Mouse (Mus musculus): Measurements from ENCODE around the gene Slc9a9. TPM values are rescaled to one million over a fixed set of nuclear protein-coding genes. Genes with fewer than 3 reads are reported as not detected.

The Slc9a9 gene
- polyA plus RNA-seq, 1 experiment from 2014 or later: 2.3 TPM

- 58% methylated on average over 4 of the region's 4 CpGs for WGBS (ENCODE audit: insufficient replicate concordance)
- ATAC-seq (no peak), DNase-seq (no peak)
- no peaks in the 10 kb centered on the region for H3K27me3 ChIP-seq (ENCODE audit: insufficient read depth, low read length)
- H3K4me1 ChIP-seq (ENCODE audit: insufficient read depth): no peaks in the 10 kb centered on the region
- TF ChIP-seq EP300 (IDR thresholded peaks at IDR 0.05; ENCODE audit: low read depth): no peak
- no peak for TF ChIP-seq CTCF (IDR thresholded peaks at IDR 0.05; ENCODE audit: low read depth)
- no peak overlapping the region for H3K9ac ChIP-seq (replicated peaks)
- no peak overlapping the region for H3K4me3 ChIP-seq (ENCODE audit: low read depth, low read length)
- no peak overlapping the region for H3K4me2 ChIP-seq (ENCODE audit: low read depth, low read length)
- H3K9me3 ChIP-seq (ENCODE audit: low read length): no peaks in the 10 kb centered on the region
- H3K36me3 ChIP-seq (replicated peaks; ENCODE audit: insufficient read depth, low read length): no peaks in the 10 kb centered on the region
- H3K27ac ChIP-seq (ENCODE audit: low read depth): no peak overlapping the region
Measured at GRCm38 (mm10) chr9:95157948-95158347, 488.2 kb downstream of the Slc9a9 start.

- H3K4me3 ChIP-seq (ENCODE audit: low read depth, low read length): no peak overlapping the region
- H3K4me1 ChIP-seq (ENCODE audit: insufficient read depth): no peaks in the 10 kb centered on the region
- no peak overlapping the region for H3K9ac ChIP-seq (replicated peaks)
- WGBS (ENCODE audit: insufficient replicate concordance): 74% methylated on average over 8 of the region's 8 CpGs
- H3K36me3 ChIP-seq (replicated peaks; ENCODE audit: insufficient read depth, low read length): no peaks in the 10 kb centered on the region
- TF ChIP-seq CTCF (IDR thresholded peaks at IDR 0.05; ENCODE audit: low read depth) (no peak), EP300 (IDR thresholded peaks at IDR 0.05; ENCODE audit: low read depth) (no peak)
- no peaks in the 10 kb centered on the region for H3K9me3 ChIP-seq (ENCODE audit: low read length)
- H3K4me2 ChIP-seq (ENCODE audit: low read depth, low read length): no peak overlapping the region
- H3K27me3 ChIP-seq (ENCODE audit: insufficient read depth, low read length): no peaks in the 10 kb centered on the region
- DNase-seq (no peak), ATAC-seq (no peak)
- no peak overlapping the region for H3K27ac ChIP-seq (ENCODE audit: low read depth)
Measured at GRCm38 (mm10) chr9:95158916-95159315, 489.2 kb downstream of the Slc9a9 start.

DNA sequence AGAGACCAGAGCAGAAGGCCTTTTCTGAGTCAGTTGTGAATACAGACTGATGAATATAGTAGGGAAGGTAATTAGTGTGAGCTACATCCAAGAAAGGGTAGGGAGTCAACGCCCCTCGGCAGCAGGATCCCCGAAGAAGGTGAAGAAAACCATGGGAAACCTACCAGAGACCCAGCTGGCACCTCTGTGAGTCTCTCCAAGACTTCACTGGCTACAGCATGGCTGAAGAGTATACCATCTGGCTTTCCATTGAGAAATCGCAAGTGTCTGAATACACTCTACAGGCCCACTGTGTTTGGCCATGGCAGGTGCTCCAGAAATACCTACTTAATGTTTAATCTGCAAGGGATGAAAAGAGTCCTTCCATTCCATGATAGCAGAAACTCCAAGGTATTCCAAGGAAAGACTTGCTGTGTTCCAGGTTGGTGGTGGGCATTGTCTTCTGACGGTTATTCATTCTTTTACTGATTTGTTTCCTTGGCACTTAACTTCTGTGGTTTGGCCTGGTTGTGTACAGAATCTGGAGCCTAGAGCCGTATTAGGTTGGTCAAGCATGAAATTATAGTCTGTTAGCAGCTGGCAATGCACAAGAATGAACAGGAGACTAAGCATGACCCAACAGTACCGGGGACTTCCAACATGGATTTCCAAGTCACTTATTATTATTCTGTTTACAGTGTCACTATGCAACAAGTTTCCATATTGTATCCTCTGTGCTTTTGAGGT, 491.0 kb downstream of the Slc9a9 start:
- 78% methylated on average over 7 of the region's 7 CpGs for WGBS (ENCODE audit: insufficient replicate concordance)

GRCm38 (mm10) chr9:95161699-95162098, 492.0 kb downstream of the Slc9a9 start:
- no peak for ATAC-seq

More for the DNA sequence above, 491.0 kb downstream of the Slc9a9 start:
- no peak overlapping the region for H3K27ac ChIP-seq (ENCODE audit: low read depth)
- H3K9me3 ChIP-seq (ENCODE audit: low read length): no peaks in the 10 kb centered on the region
- no peak overlapping the region for H3K4me3 ChIP-seq (ENCODE audit: low read depth, low read length)
- H3K4me2 ChIP-seq (ENCODE audit: low read depth, low read length): no peak overlapping the region
- H3K4me1 ChIP-seq (ENCODE audit: insufficient read depth): no peaks in the 10 kb centered on the region
- ATAC-seq (no peak), DNase-seq (no peak)
- no peaks in the 10 kb centered on the region for H3K27me3 ChIP-seq (ENCODE audit: insufficient read depth, low read length)
- TF ChIP-seq CTCF (IDR thresholded peaks at IDR 0.05; ENCODE audit: low read depth) (no peak), EP300 (IDR thresholded peaks at IDR 0.05; ENCODE audit: low read depth) (no peak)
- H3K9ac ChIP-seq (replicated peaks): no peak overlapping the region
- H3K36me3 ChIP-seq (replicated peaks; ENCODE audit: insufficient read depth, low read length): no peaks in the 10 kb centered on the region

GRCm38 (mm10) chr9:95166224-95166623, 496.5 kb downstream of the Slc9a9 start:
- WGBS (ENCODE audit: insufficient replicate concordance): 64% methylated on average over 4 of the region's 4 CpGs
- no peak for ATAC-seq
- no peak for TF ChIP-seq CTCF (IDR thresholded peaks at IDR 0.05; ENCODE audit: low read depth)
- no peak for TF ChIP-seq EP300 (IDR thresholded peaks at IDR 0.05; ENCODE audit: low read depth)

More at GRCm38 (mm10) chr9:95161699-95162098, 492.0 kb downstream of the Slc9a9 start:
- H3K4me3 ChIP-seq (ENCODE audit: low read depth, low read length): no peak overlapping the region
- H3K9me3 ChIP-seq (ENCODE audit: low read length): no peaks in the 10 kb centered on the region
- no peaks in the 10 kb centered on the region for H3K4me1 ChIP-seq (ENCODE audit: insufficient read depth)
- WGBS (ENCODE audit: insufficient replicate concordance): 79% methylated on average over 2 of the region's 2 CpGs
- no peak overlapping the region for H3K9ac ChIP-seq (replicated peaks)
- H3K36me3 ChIP-seq (replicated peaks; ENCODE audit: insufficient read depth, low read length): no peaks in the 10 kb centered on the region
- no peaks in the 10 kb centered on the region for H3K27me3 ChIP-seq (ENCODE audit: insufficient read depth, low read length)
- no peak overlapping the region for H3K4me2 ChIP-seq (ENCODE audit: low read depth, low read length)
- no peak overlapping the region for H3K27ac ChIP-seq (ENCODE audit: low read depth)
- TF ChIP-seq EP300 (IDR thresholded peaks at IDR 0.05; ENCODE audit: low read depth) (no peak), CTCF (IDR thresholded peaks at IDR 0.05; ENCODE audit: low read depth) (no peak)
- no peak for DNase-seq

GRCm38 (mm10) chr9:95167806-95168205, 498.1 kb downstream of the Slc9a9 start:
- Histone ChIP-seq H3K27me3 (ENCODE audit: insufficient read depth, low read length) (no peaks in the 10 kb centered on the region), H3K9ac (replicated peaks) (no peak overlapping the region), H3K4me1 (ENCODE audit: insufficient read depth) (peaks cover 2% of the 10 kb centered on the region; the same call in 1 of the 2 replicates), H3K9me3 (ENCODE audit: low read length) (no peaks in the 10 kb centered on the region), H3K36me3 (replicated peaks; ENCODE audit: insufficient read depth, low read length) (no peaks in the 10 kb centered on the region), H3K27ac (ENCODE audit: low read depth) (no peak overlapping the region), H3K4me3 (ENCODE audit: low read depth, low read length) (no peak overlapping the region), H3K4me2 (ENCODE audit: low read depth, low read length) (no peak overlapping the region)
- TF ChIP-seq EP300 (IDR thresholded peaks at IDR 0.05; ENCODE audit: low read depth): no peak
- no peak for DNase-seq
- no peak for ATAC-seq
- 48% methylated on average over 1 of the region's 1 CpGs for WGBS (ENCODE audit: insufficient replicate concordance)

More at GRCm38 (mm10) chr9:95166224-95166623, 496.5 kb downstream of the Slc9a9 start:
- no peaks in the 10 kb centered on the region for H3K27me3 ChIP-seq (ENCODE audit: insufficient read depth, low read length)
- H3K9ac ChIP-seq (replicated peaks): no peak overlapping the region
- no peaks in the 10 kb centered on the region for H3K9me3 ChIP-seq (ENCODE audit: low read length)
- DNase-seq: no peak
- H3K4me2 ChIP-seq (ENCODE audit: low read depth, low read length): no peak overlapping the region
- H3K4me3 ChIP-seq (ENCODE audit: low read depth, low read length): no peak overlapping the region
- H3K36me3 ChIP-seq (replicated peaks; ENCODE audit: insufficient read depth, low read length): no peaks in the 10 kb centered on the region
- H3K4me1 ChIP-seq (ENCODE audit: insufficient read depth): peaks cover 2% of the 10 kb centered on the region; the same call in 1 of the 2 replicates
- no peak overlapping the region for H3K27ac ChIP-seq (ENCODE audit: low read depth)
